Mouse (Mus musculus): ENCODE measurements at regions not wholly inside any gene's neighbourhood (a gene's known extent, or its start where the extent isn't known, plus 50 kb on each side); places are given as distances from the start of the nearest gene placed in this dataset.

GRCm38 (mm10) chr4:153724045-153724444, 233.0 kb upstream of the A430005L14Rik start:
- H3K4me1 ChIP-seq (ENCODE audit: control insufficient read depth, insufficient read depth, low read length): peaks cover 4% of the 10 kb centered on the region; the same call in 1 of the 2 replicates
- H3K27me3 ChIP-seq (ENCODE audit: control insufficient read depth, insufficient read depth, low read length): 0 out of 2 replicates have a peak, but pooled peaks cover 4% of the 10 kb centered on the region
- H3K4me2 ChIP-seq (ENCODE audit: low read length): no peak overlapping the region
- WGBS: 86% methylated on average over 14 of the region's 14 CpGs
- no peak overlapping the region for H3K9ac ChIP-seq (replicated peaks; ENCODE audit: low read length)
- no peaks in the 10 kb centered on the region for H3K9me3 ChIP-seq (ENCODE audit: control insufficient read depth, low read length)
- ATAC-seq (ENCODE audit: low FRiP score, low TSS enrichment) (no peak), DNase-seq (no peak)
- H3K4me3 ChIP-seq (replicated peaks; ENCODE audit: low read depth, low read length): no peak overlapping the region
- H3K36me3 ChIP-seq (ENCODE audit: control insufficient read depth, insufficient read depth, low read length): no peaks in the 10 kb centered on the region
- H3K27ac ChIP-seq (replicated peaks; ENCODE audit: low read depth, low read length): no peak overlapping the region

- H3K4me2 ChIP-seq (ENCODE audit: low read length): no peak overlapping the region
- 0 out of 2 replicates have a peak, but pooled peaks cover 4% of the 10 kb centered on the region for H3K27me3 ChIP-seq (ENCODE audit: control insufficient read depth, insufficient read depth, low read length)
- 34% methylated on average over 10 of the region's 10 CpGs for WGBS
- ATAC-seq (ENCODE audit: low FRiP score, low TSS enrichment) (no peak), DNase-seq (no peak)
- H3K36me3 ChIP-seq (ENCODE audit: control insufficient read depth, insufficient read depth, low read length): no peaks in the 10 kb centered on the region
- no peaks in the 10 kb centered on the region for H3K9me3 ChIP-seq (ENCODE audit: control insufficient read depth, low read length)
- H3K27ac ChIP-seq (replicated peaks; ENCODE audit: low read depth, low read length): no peak overlapping the region
- no peak overlapping the region for H3K9ac ChIP-seq (replicated peaks; ENCODE audit: low read length)
- no peaks in the 10 kb centered on the region; the same call in 1 of the 2 replicates for H3K4me1 ChIP-seq (ENCODE audit: control insufficient read depth, insufficient read depth, low read length)
- no peak overlapping the region for H3K4me3 ChIP-seq (replicated peaks; ENCODE audit: low read depth, low read length)
Measured at GRCm38 (mm10) chr4:153727273-153727672, 229.8 kb upstream of the A430005L14Rik start.

- Histone ChIP-seq H3K9ac (replicated peaks; ENCODE audit: low read length) (no peak overlapping the region), H3K4me1 (ENCODE audit: control insufficient read depth, insufficient read depth, low read length) (no peaks in the 10 kb centered on the region; the same call in 1 of the 2 replicates), H3K4me2 (ENCODE audit: low read length) (no peak overlapping the region), H3K36me3 (ENCODE audit: control insufficient read depth, insufficient read depth, low read length) (no peaks in the 10 kb centered on the region), H3K27ac (replicated peaks; ENCODE audit: low read depth, low read length) (no peak overlapping the region), H3K4me3 (replicated peaks; ENCODE audit: low read depth, low read length) (no peak overlapping the region), H3K9me3 (ENCODE audit: control insufficient read depth, low read length) (no peaks in the 10 kb centered on the region), H3K27me3 (ENCODE audit: control insufficient read depth, insufficient read depth, low read length) (0 out of 2 replicates have a peak, but pooled peaks cover 4% of the 10 kb centered on the region)
- DNase-seq (no peak), ATAC-seq (ENCODE audit: low FRiP score, low TSS enrichment) (no peak)
- WGBS: 28% methylated on average over 10 of the region's 10 CpGs
Measured at GRCm38 (mm10) chr4:153727896-153728422, 229.1 kb upstream of the A430005L14Rik start.

- ATAC-seq (ENCODE audit: low FRiP score, low TSS enrichment) (no peak), DNase-seq (no peak)
- Histone ChIP-seq H3K4me2 (ENCODE audit: low read length) (no peak overlapping the region), H3K36me3 (ENCODE audit: control insufficient read depth, insufficient read depth, low read length) (no peaks in the 10 kb centered on the region), H3K27me3 (ENCODE audit: control insufficient read depth, insufficient read depth, low read length) (no peaks in the 10 kb centered on the region), H3K4me3 (replicated peaks; ENCODE audit: low read depth, low read length) (no peak overlapping the region), H3K9ac (replicated peaks; ENCODE audit: low read length) (no peak overlapping the region), H3K27ac (replicated peaks; ENCODE audit: low read depth, low read length) (no peak overlapping the region), H3K9me3 (ENCODE audit: control insufficient read depth, low read length) (no peaks in the 10 kb centered on the region), H3K4me1 (ENCODE audit: control insufficient read depth, insufficient read depth, low read length) (no peaks in the 10 kb centered on the region)
- 90% methylated on average over 11 of the region's 11 CpGs for WGBS
Measured at GRCm38 (mm10) chr4:153738088-153738487, 218.9 kb upstream of the A430005L14Rik start.

- no peak overlapping the region for H3K27ac ChIP-seq (replicated peaks; ENCODE audit: low read depth, low read length)
- no peak overlapping the region for H3K4me3 ChIP-seq (replicated peaks; ENCODE audit: low read depth, low read length)
- H3K9me3 ChIP-seq (ENCODE audit: control insufficient read depth, low read length): no peaks in the 10 kb centered on the region
- no peaks in the 10 kb centered on the region for H3K4me1 ChIP-seq (ENCODE audit: control insufficient read depth, insufficient read depth, low read length)
- H3K9ac ChIP-seq (replicated peaks; ENCODE audit: low read length): no peak overlapping the region
- H3K4me2 ChIP-seq (ENCODE audit: low read length): no peak overlapping the region
- DNase-seq (no peak), ATAC-seq (ENCODE audit: low FRiP score, low TSS enrichment) (no peak)
- no peaks in the 10 kb centered on the region for H3K36me3 ChIP-seq (ENCODE audit: control insufficient read depth, insufficient read depth, low read length)
- H3K27me3 ChIP-seq (ENCODE audit: control insufficient read depth, insufficient read depth, low read length): no peaks in the 10 kb centered on the region
- WGBS: 93% methylated on average over 10 of the region's 10 CpGs
Measured at GRCm38 (mm10) chr4:153742241-153742640, 214.8 kb upstream of the A430005L14Rik start.

- H3K9me3 ChIP-seq (ENCODE audit: control insufficient read depth, low read length): no peaks in the 10 kb centered on the region
- no peak overlapping the region for H3K4me2 ChIP-seq (ENCODE audit: low read length)
- WGBS: 67% methylated on average over 6 of the region's 6 CpGs
- DNase-seq (no peak), ATAC-seq (ENCODE audit: low FRiP score, low TSS enrichment) (no peak)
- H3K27me3 ChIP-seq (ENCODE audit: control insufficient read depth, insufficient read depth, low read length): no peaks in the 10 kb centered on the region
- no peaks in the 10 kb centered on the region for H3K36me3 ChIP-seq (ENCODE audit: control insufficient read depth, insufficient read depth, low read length)
- no peak overlapping the region for H3K9ac ChIP-seq (replicated peaks; ENCODE audit: low read length)
- no peak overlapping the region for H3K4me3 ChIP-seq (replicated peaks; ENCODE audit: low read depth, low read length)
- H3K27ac ChIP-seq (replicated peaks; ENCODE audit: low read depth, low read length): no peak overlapping the region
- H3K4me1 ChIP-seq (ENCODE audit: control insufficient read depth, insufficient read depth, low read length): 0 out of 2 replicates have a peak, but pooled peaks cover 6% of the 10 kb centered on the region
Measured at GRCm38 (mm10) chr4:153752791-153753190, 204.2 kb upstream of the A430005L14Rik start.

- WGBS: 92% methylated on average over 6 of the region's 6 CpGs
Measured at GRCm38 (mm10) chr4:153758323-153758722, 198.7 kb upstream of the A430005L14Rik start.

GRCm38 (mm10) chr4:153758781-153759180, 198.3 kb upstream of the A430005L14Rik start:
- H3K27me3 ChIP-seq (ENCODE audit: control insufficient read depth, insufficient read depth, low read length): no peaks in the 10 kb centered on the region
- no peak for DNase-seq
- no peaks in the 10 kb centered on the region for H3K4me1 ChIP-seq (ENCODE audit: control insufficient read depth, insufficient read depth, low read length)
- no peak overlapping the region for H3K4me2 ChIP-seq (ENCODE audit: low read length)
- H3K36me3 ChIP-seq (ENCODE audit: control insufficient read depth, insufficient read depth, low read length): no peaks in the 10 kb centered on the region
- 75% methylated on average over 8 of the region's 8 CpGs for WGBS
- no peak overlapping the region for H3K9ac ChIP-seq (replicated peaks; ENCODE audit: low read length)
- ATAC-seq (ENCODE audit: low FRiP score, low TSS enrichment): no peak
- H3K4me3 ChIP-seq (replicated peaks; ENCODE audit: low read depth, low read length): no peak overlapping the region
- no peaks in the 10 kb centered on the region for H3K9me3 ChIP-seq (ENCODE audit: control insufficient read depth, low read length)
- H3K27ac ChIP-seq (replicated peaks; ENCODE audit: low read depth, low read length): no peak overlapping the region

More at GRCm38 (mm10) chr4:153758323-153758722, 198.7 kb upstream of the A430005L14Rik start:
- Histone ChIP-seq H3K27ac (replicated peaks; ENCODE audit: low read depth, low read length) (no peak overlapping the region), H3K9ac (replicated peaks; ENCODE audit: low read length) (no peak overlapping the region), H3K9me3 (ENCODE audit: control insufficient read depth, low read length) (no peaks in the 10 kb centered on the region), H3K4me3 (replicated peaks; ENCODE audit: low read depth, low read length) (no peak overlapping the region), H3K36me3 (ENCODE audit: control insufficient read depth, insufficient read depth, low read length) (no peaks in the 10 kb centered on the region), H3K27me3 (ENCODE audit: control insufficient read depth, insufficient read depth, low read length) (no peaks in the 10 kb centered on the region), H3K4me2 (ENCODE audit: low read length) (no peak overlapping the region), H3K4me1 (ENCODE audit: control insufficient read depth, insufficient read depth, low read length) (no peaks in the 10 kb centered on the region)
- no peak for ATAC-seq (ENCODE audit: low FRiP score, low TSS enrichment)
- DNase-seq: no peak

GRCm38 (mm10) chr4:153760934-153761333, 196.1 kb upstream of the A430005L14Rik start:
- ATAC-seq (ENCODE audit: low FRiP score, low TSS enrichment): no peak
- Histone ChIP-seq H3K4me1 (ENCODE audit: control insufficient read depth, insufficient read depth, low read length) (no peaks in the 10 kb centered on the region), H3K9me3 (ENCODE audit: control insufficient read depth, low read length) (no peaks in the 10 kb centered on the region), H3K36me3 (ENCODE audit: control insufficient read depth, insufficient read depth, low read length) (no peaks in the 10 kb centered on the region), H3K4me3 (replicated peaks; ENCODE audit: low read depth, low read length) (no peak overlapping the region), H3K27me3 (ENCODE audit: control insufficient read depth, insufficient read depth, low read length) (no peaks in the 10 kb centered on the region), H3K4me2 (ENCODE audit: low read length) (no peak overlapping the region), H3K9ac (replicated peaks; ENCODE audit: low read length) (no peak overlapping the region), H3K27ac (replicated peaks; ENCODE audit: low read depth, low read length) (no peak overlapping the region)
- 90% methylated on average over 4 of the region's 4 CpGs for WGBS
- no peak for DNase-seq
